14 mouse cellular contexts compared by ENCODE assay signal in the genomic region with DNA sequence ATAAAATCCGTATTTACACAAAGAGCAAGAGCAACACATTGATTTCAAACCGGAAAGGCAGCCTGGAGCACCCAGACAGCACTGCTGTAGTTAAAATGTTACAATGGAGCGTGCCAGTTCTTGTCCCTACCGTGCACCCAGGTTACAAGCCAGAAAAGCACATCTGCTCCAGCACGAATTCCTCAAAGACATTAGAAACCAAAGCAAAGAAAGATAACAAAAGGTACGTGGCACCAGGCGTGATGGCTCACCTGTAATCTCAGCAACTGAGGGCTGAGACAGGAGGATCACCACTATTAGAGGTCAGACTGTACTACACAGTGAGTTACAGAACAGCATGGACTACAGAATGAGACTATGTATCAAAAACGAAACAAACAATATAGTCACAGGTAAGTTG. TPM values are rescaled to one million over a fixed set of nuclear protein-coding genes. Genes with fewer than 3 reads are reported as not detected.
DNase-seq lines count a peak whose midpoint lies in the region; ATAC-seq and TF ChIP-seq lines count a peak whose summit lies in the region.
"Had no signal": no experiment of that assay in that cellular context is flagged by ENCODE, and none has a peak within 500 bp of the region (broad histone marks: within the 10 kb centered on the region; RNA-seq: fewer than 3 reads in every experiment).

No protein-coding gene starts in this region.

- H3K36me3 ChIP-seq in forebrain, embryonic 12.5 days (replicated peaks) = peaks cover 47% of the 10 kb centered on the region
- peaks cover 66% of the 10 kb centered on the region for H3K36me3 ChIP-seq in forebrain, embryonic 10.5 days (replicated peaks)
- peaks cover 54% of the 10 kb centered on the region for H3K36me3 ChIP-seq in limb, embryonic 12.5 days
- peaks cover 66% of the 10 kb centered on the region for H3K36me3 ChIP-seq in limb, embryonic 10.5 days
- no peaks in the 10 kb centered on the region for H3K36me3 ChIP-seq in lung, postnatal 0 days (ENCODE audit: insufficient read depth, low read length)

- peaks cover 37% of the 10 kb centered on the region for H3K4me1 ChIP-seq in forebrain, embryonic 12.5 days
- peaks cover 37% of the 10 kb centered on the region for H3K4me1 ChIP-seq in forebrain, embryonic 10.5 days
- peaks cover 28% of the 10 kb centered on the region for H3K4me1 ChIP-seq in limb, embryonic 12.5 days (replicated peaks)
- peaks cover 27% of the 10 kb centered on the region for H3K4me1 ChIP-seq in limb, embryonic 10.5 days
- H3K4me1 ChIP-seq in lung, postnatal 0 days (ENCODE audit: insufficient read depth, low read depth, low read length) = no peaks in the 10 kb centered on the region

- peak overlapping the region; percentile 64 for H3K4me2 ChIP-seq in forebrain, embryonic 12.5 days
- 0 out of 2 replicates have a peak overlapping the region, but pooled peaks have one; percentile 4 for H3K4me2 ChIP-seq in limb, embryonic 12.5 days
- no peak overlapping the region for H3K4me2 ChIP-seq in lung, postnatal 0 days (replicated peaks; ENCODE audit: low read depth, low read length)
- H3K4me2 ChIP-seq: limb, embryonic 13.5 days had no signal

- WGBS in forebrain, embryonic 12.5 days = 85% methylated on average over 8 of the region's 8 CpGs
- 89% methylated on average over 8 of the region's 8 CpGs for WGBS in forebrain, embryonic 10.5 days
- WGBS in limb, embryonic 12.5 days = 79% methylated on average over 8 of the region's 8 CpGs
- WGBS in limb, embryonic 10.5 days = 88% methylated on average over 8 of the region's 8 CpGs
- WGBS in lung, postnatal 0 days = 72% methylated on average over 8 of the region's 8 CpGs

- DNase-seq in forebrain, embryonic 10.5 days (ENCODE audit: extremely low spot score, low spot score) = no peak
- no peak for DNase-seq in limb, embryonic 10.5 days (ENCODE audit: low spot score)
- DNase-seq in urinary bladder, postnatal 14 days (ENCODE audit: low spot score) = peak; percentile 15
- no peak for DNase-seq in urinary bladder, adult 2 months (ENCODE audit: low spot score)
- no peak for DNase-seq in left cerebral cortex, adult 8-10 months (ENCODE audit: low spot score in 2 of 2)
- no peak for DNase-seq in lung, postnatal 0 days (ENCODE audit: low spot score)
- DNase-seq: adrenal gland, postnatal 14 days; cerebellum, adult 9-10 months; lung, adult 2 months had no signal

- no peak overlapping the region for H3K27ac ChIP-seq in forebrain, embryonic 12.5 days
- no peak overlapping the region for H3K27ac ChIP-seq in forebrain, embryonic 10.5 days
- H3K27ac ChIP-seq in limb, embryonic 12.5 days = no peak overlapping the region
- no peak overlapping the region for H3K27ac ChIP-seq in limb, embryonic 10.5 days
- H3K27ac ChIP-seq in lung, postnatal 0 days (ENCODE audit: low read length) = no peak overlapping the region
- H3K27ac ChIP-seq: limb, embryonic 13.5 days; macrophage had no signal

- no peaks in the 10 kb centered on the region for H3K27me3 ChIP-seq in forebrain, embryonic 12.5 days
- H3K27me3 ChIP-seq in forebrain, embryonic 10.5 days (ENCODE audit: poor library complexity, severe bottlenecking) = no peaks in the 10 kb centered on the region
- no peaks in the 10 kb centered on the region for H3K27me3 ChIP-seq in limb, embryonic 12.5 days
- H3K27me3 ChIP-seq in limb, embryonic 10.5 days (ENCODE audit: low read depth, poor library complexity, severe bottlenecking) = no peaks in the 10 kb centered on the region
- H3K27me3 ChIP-seq in lung, postnatal 0 days (replicated peaks; ENCODE audit: insufficient read depth, low read length) = no peaks in the 10 kb centered on the region
- H3K27me3 ChIP-seq: CH12.LX; limb, embryonic 13.5 days had no signal

- no peak overlapping the region for H3K9ac ChIP-seq in forebrain, embryonic 12.5 days
- no peak overlapping the region for H3K9ac ChIP-seq in limb, embryonic 12.5 days (replicated peaks)
- no peak overlapping the region for H3K9ac ChIP-seq in lung, postnatal 0 days (replicated peaks; ENCODE audit: low read depth)
- H3K9ac ChIP-seq: limb, embryonic 13.5 days had no signal

- no peaks in the 10 kb centered on the region for H3K9me3 ChIP-seq in forebrain, embryonic 12.5 days
- peaks cover 4% of the 10 kb centered on the region; the same call in 1 of the 2 replicates for H3K9me3 ChIP-seq in forebrain, embryonic 10.5 days
- no peaks in the 10 kb centered on the region for H3K9me3 ChIP-seq in limb, embryonic 12.5 days
- no peaks in the 10 kb centered on the region for H3K9me3 ChIP-seq in limb, embryonic 10.5 days (replicated peaks)
- H3K9me3 ChIP-seq in lung, postnatal 0 days (ENCODE audit: low read length) = no peaks in the 10 kb centered on the region
- H3K9me3 ChIP-seq: limb, embryonic 13.5 days had no signal

- no peak for ATAC-seq in forebrain, embryonic 12.5 days (ENCODE audit: low FRiP score)
- no peak for ATAC-seq in limb, embryonic 12.5 days (ENCODE audit: insufficient number of reproducible peaks, insufficient read depth, low FRiP score, low TSS enrichment, low read depth)
- no peak for ATAC-seq in lung, postnatal 0 days

- H3K4me3 ChIP-seq in forebrain, embryonic 12.5 days (replicated peaks) = no peak overlapping the region
- H3K4me3 ChIP-seq in forebrain, embryonic 10.5 days = no peak overlapping the region
- no peak overlapping the region for H3K4me3 ChIP-seq in limb, embryonic 12.5 days (replicated peaks)
- H3K4me3 ChIP-seq in limb, embryonic 10.5 days = no peak overlapping the region
- H3K4me3 ChIP-seq in lung, postnatal 0 days (ENCODE audit: low read depth, low read length) = no peak overlapping the region
- H3K4me3 ChIP-seq: limb, embryonic 13.5 days had no signal

- no peak for TF ChIP-seq CTCF in lung, postnatal 0 days (IDR thresholded peaks at IDR 0.05)

- no peak for TF ChIP-seq EP300 in lung, postnatal 0 days (IDR thresholded peaks at IDR 0.05)

RNA-seq across cellular contexts. Expression of a gene that starts 2.8 kb away (rescaled TPM):
- 216 and 229 TPM in 2 replicates for polyA plus RNA-seq in forebrain, embryonic 12.5 days (2016; fragmentation: Nextera tagmentation; extraction: Ambion mirVana)
- 134 and 144 TPM in 2 replicates for polyA plus RNA-seq in forebrain, embryonic 10.5 days (2016; fragmentation: Nextera tagmentation; extraction: Ambion mirVana)
- 132 and 136 TPM in 2 replicates for polyA plus RNA-seq in limb, embryonic 12.5 days (2016; fragmentation: Nextera tagmentation; extraction: Ambion mirVana)
- polyA plus RNA-seq in limb, embryonic 10.5 days (2016; fragmentation: Nextera tagmentation; extraction: Ambion mirVana) = 116 and 135 TPM in 2 replicates
- polyA plus RNA-seq in urinary bladder, adult 2 months (2012; rRNA removed) = 41.6 and 41.7 TPM in 2 replicates
- total RNA-seq in left cerebral cortex, adult 8-10 months (2022) = 100 to 1,000 TPM; 139 to 154 (median 147) TPM
- polyA plus RNA-seq in lung, postnatal 0 days (2015; fragmentation: Nextera tagmentation; extraction: Ambion mirVana) = 9.8 and 16.6 TPM in 2 replicates

RNA-seq across cellular contexts. Expression of a gene that starts 21.0 kb away (rescaled TPM):
- polyA plus RNA-seq in forebrain, embryonic 12.5 days (2016; fragmentation: Nextera tagmentation; extraction: Ambion mirVana) = 9.3 and 12.7 TPM in 2 replicates
- 6.5 and 6.6 TPM in 2 replicates for polyA plus RNA-seq in forebrain, embryonic 10.5 days (2016; fragmentation: Nextera tagmentation; extraction: Ambion mirVana)
- polyA plus RNA-seq in limb, embryonic 12.5 days (2016; fragmentation: Nextera tagmentation; extraction: Ambion mirVana) = 2.5 and 3.0 TPM in 2 replicates
- polyA plus RNA-seq in limb, embryonic 10.5 days (2016; fragmentation: Nextera tagmentation; extraction: Ambion mirVana) = 1.5 and 2.0 TPM in 2 replicates
- polyA plus RNA-seq in urinary bladder, adult 2 months (2012; rRNA removed) = 7.5 and 15.9 TPM in 2 replicates
- 100 to 1,000 TPM; 617 to 748 (median 671) TPM for total RNA-seq in left cerebral cortex, adult 8-10 months (2022)
- 1.3 and 1.9 TPM in 2 replicates for polyA plus RNA-seq in lung, postnatal 0 days (2015; fragmentation: Nextera tagmentation; extraction: Ambion mirVana)
